Mouse (Mus musculus): Measurements from ENCODE around the gene B230217C12Rik.
"Not testable (repeated sequence)": the region's sequence is repeated elsewhere in the genome, so short reads cannot be mapped to it uniquely, and the experiment has no call there.

Gene B230217C12Rik

GRCm38 (mm10) chr11:97867591-97867990, 27.0 kb downstream of the B230217C12Rik start:
- DNase-seq (ENCODE audit: low spot score in 2 of 2) = no peak

- not testable (repeated sequence) for DNase-seq (ENCODE audit: low spot score in 2 of 2)
Observed at GRCm38 (mm10) chr11:97872378-97872777, 31.8 kb downstream of the B230217C12Rik start.

DNA sequence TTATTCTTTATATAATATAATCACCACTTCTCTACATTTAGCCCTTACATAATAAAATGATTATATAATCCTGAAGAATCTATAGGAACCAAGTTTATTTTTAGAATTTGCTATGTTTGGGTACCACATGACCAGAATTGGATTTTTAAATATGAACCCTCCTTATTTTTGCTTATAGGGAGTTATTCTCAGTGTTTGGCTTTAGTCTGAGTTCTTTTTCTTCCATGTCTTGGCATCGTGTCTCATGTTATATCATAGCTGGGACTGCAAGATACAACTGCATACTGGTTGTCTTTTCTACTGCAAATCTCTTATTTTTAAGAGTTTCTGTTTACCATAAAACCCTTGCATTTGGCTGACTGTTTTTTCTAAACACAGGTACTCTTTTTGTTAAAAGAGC, 33.8 kb downstream of the B230217C12Rik start:
- no peak for DNase-seq (ENCODE audit: low spot score in 2 of 2)

- no peak for DNase-seq (ENCODE audit: low spot score in 2 of 2)
Observed at GRCm38 (mm10) chr11:97877341-97877740, 36.8 kb downstream of the B230217C12Rik start.

- no peak for DNase-seq (ENCODE audit: low spot score in 2 of 2)
Observed at GRCm38 (mm10) chr11:97880362-97880761, 39.8 kb downstream of the B230217C12Rik start.

DNA sequence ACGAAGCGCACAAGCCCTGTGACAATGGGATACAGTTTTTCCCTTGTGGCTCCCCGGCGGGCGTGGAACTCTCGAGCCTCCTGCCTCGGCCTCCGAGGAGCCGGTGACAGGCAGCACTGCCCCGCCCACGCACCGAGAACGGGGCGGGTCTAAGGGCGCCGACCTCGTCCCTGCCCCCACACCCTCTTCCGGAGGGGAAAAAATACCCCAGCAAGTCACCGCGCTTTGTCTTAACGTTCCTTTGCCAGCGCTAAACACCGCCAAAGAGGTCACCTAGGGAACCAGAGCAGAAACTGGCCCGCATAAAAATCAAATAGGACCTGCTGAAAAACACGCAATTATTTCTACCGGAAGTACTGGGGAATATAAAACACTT, 43.0 kb downstream of the B230217C12Rik start:
- peak; percentile 39 to 65 for DNase-seq (ENCODE audit: low spot score in 2 of 2)

GRCm38 (mm10) chr11:97883918-97884600, 43.5 kb downstream of the B230217C12Rik start, which contains the start of gene Fbxo47:
Gene Fbxo47 (minus strand): TSS chr11:97884154.
- DNase-seq (ENCODE audit: low spot score in 2 of 2) = peak; percentile 91 to 93

DNA sequence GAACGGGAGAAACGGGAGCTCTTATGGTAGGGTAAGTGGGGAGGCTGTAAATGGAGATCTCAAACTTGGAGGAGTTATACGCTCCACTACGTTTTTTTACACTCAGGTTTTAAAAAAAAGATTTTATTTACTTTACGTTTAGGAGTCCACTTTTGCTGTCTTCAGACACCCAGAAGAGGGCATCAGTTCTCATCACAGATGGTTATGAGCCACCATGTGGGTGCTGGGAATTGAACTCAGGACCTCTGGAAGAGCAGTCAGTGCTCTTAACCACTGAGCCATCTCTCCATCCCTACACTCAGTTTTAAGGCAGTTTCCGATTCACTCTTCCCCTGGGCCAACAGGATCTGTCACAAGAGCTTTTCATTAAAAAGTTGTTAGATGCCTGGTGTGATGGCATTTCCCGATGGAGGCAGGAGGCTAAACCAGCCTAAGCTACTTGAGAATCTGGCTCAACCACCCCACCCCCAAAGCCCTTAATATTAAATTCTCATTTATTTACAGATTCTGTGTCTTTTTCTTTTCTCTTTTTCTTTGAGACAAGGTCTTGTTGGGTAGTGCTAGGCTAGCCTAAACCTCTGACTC, 44.1 kb downstream of the B230217C12Rik start:
- DNase-seq (ENCODE audit: low spot score in 2 of 2) = no peak

DNA sequence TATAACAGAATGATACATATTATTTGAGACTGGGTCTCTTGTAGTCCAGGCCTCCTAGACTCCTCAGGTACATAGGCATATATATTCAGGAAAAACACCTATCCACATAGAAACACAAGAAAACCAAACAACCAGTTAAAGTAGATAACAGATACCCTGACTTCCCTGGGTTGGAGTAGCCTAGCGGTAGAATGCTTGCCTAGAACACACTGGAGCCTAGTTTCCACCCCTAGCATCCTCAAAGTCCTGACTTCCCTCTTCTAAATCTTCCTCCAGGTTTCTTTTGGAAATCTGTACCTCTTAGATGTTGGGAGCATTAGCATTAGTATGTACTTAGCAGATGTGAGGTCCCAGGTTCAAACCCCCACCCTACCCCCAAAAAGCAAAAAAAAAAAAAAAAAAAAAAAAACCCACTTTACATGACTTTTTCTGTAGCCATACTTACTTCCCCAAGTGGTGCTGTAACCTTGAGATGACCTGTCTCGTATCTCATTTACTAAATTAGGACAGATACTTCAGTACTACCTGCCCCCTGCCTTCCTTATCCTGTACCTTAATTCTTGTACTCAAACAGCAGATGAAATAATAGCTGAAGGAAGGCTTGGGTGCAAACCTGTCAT, 44.8 kb downstream of the B230217C12Rik start:
- DNase-seq (ENCODE audit: low spot score in 2 of 2) = no peak

GRCm38 (mm10) chr11:97891821-97892220, 51.2 kb downstream of the B230217C12Rik start:
- no peak for DNase-seq (ENCODE audit: low spot score in 2 of 2)
